Mouse (Mus musculus) liver, postnatal 0 days (tissue): ENCODE data around the gene Ruvbl2. TPM values are rescaled to one million over a fixed set of nuclear protein-coding genes. Genes with fewer than 3 reads are reported as not detected.

Source experiments
- ATAC-seq: fragments of 200-750 bp; cut with Nextera tagmentation; 2 replicates; pipeline ENCODE4 v1.8.0; 2017; ENCODE audit warnings: mild to moderate bottlenecking, moderate library complexity
- DNase-seq: peaks from one replicate; pipeline ENCODE4 v3.0.0-alpha.2; 2016
- H3K27ac ChIP-seq: fragments of 300-500 bp; sonication (generic); 2 replicates; pipeline ENCODE4 v1.5.1; 2014; ENCODE audit warnings: antibody characterized with exemption, moderate library complexity, mild to moderate bottlenecking, low read depth
- H3K27me3 ChIP-seq: fragments of 300-500 bp; sonication (generic); 2 replicates; pipeline ENCODE4 v1.6.1; 2014; ENCODE audit warnings: low read length, control low read depth, mixed read lengths; ENCODE audit not compliant: insufficient read depth
- H3K36me3 ChIP-seq: fragments of 300-500 bp; sonication (generic); replicated peaks from 2 replicates; pipeline ENCODE4 v1.6.1; 2014; ENCODE audit warnings: mild to moderate bottlenecking, control low read depth, low read length, moderate library complexity, mixed read lengths; ENCODE audit not compliant: insufficient read depth
- H3K4me1 ChIP-seq: fragments of 300-500 bp; sonication (generic); 2 replicates; pipeline ENCODE4 v1.6.1; 2014; ENCODE audit warnings: antibody characterized with exemption, mild to moderate bottlenecking, control low read depth; ENCODE audit not compliant: insufficient read depth
- H3K4me2 ChIP-seq: fragments of 300-500 bp; sonication (generic); 2 replicates; pipeline ENCODE4 v1.6.1; 2014; ENCODE audit warnings: low read depth, mild to moderate bottlenecking, low read length, moderate library complexity, mixed read lengths
- H3K4me3 ChIP-seq: fragments of 300-500 bp; sonication (generic); 2 replicates; pipeline ENCODE4 v1.5.1; 2014; ENCODE audit warnings: low read depth, low read length
- H3K9ac ChIP-seq: fragments of 300-500 bp; sonication (generic); replicated peaks from 2 replicates; pipeline ENCODE4 v1.6.1; 2014; ENCODE audit warnings: mild to moderate bottlenecking, moderate library complexity
- H3K9me3 ChIP-seq: fragments of 300-500 bp; sonication (generic); 2 replicates; pipeline ENCODE4 v1.6.1; 2016; ENCODE audit warnings: mild to moderate bottlenecking, control low read depth, low read length, mixed read lengths
- CTCF ChIP-seq: sonication (generic); IDR thresholded peaks from 2 replicates; pipeline ENCODE4 v1.5.1; 2016; ENCODE audit warnings: antibody characterized with exemption, low read depth
- EP300 ChIP-seq: IDR thresholded peaks from 2 replicates; pipeline ENCODE4 v1.6.1; 2016; ENCODE audit warnings: antibody characterized with exemption, low read depth, mild to moderate bottlenecking
- WGBS: fragments of 180-500 bp; shearing (Covaris S2); extraction: QIAGEN DNeasy Blood & Tissue Kit; methylation state at CpG from one replicate; pipeline ENCODE4 v1.1.7; 2014; ENCODE audit not compliant: insufficient replicate concordance; 5-methylcytosine and 5-hydroxymethylcytosine counted together
- polyA plus RNA-seq: library from polyadenylated mRNA; unstranded; fragments of >200 nt; fragmentation: Nextera tagmentation; extraction: Ambion mirVana; gene quantifications from 2 replicates; pipeline ENCODE4 v1.2.1, GENCODE M21; 2015

The Ruvbl2 gene
- polyA plus RNA-seq, 1 experiment from 2014 or later: 36.5 TPM

- Histone ChIP-seq H3K9ac (peak overlapping the region; percentile 77), H3K4me1 (peaks cover 34% of the 10 kb centered on the region), H3K4me2 (peak overlapping the region; percentile 79), H3K9me3 (no peaks in the 10 kb centered on the region), H3K4me3 (peak overlapping the region; percentile 68), H3K27ac (peak overlapping the region; percentile 98), H3K36me3 (peaks cover 31% of the 10 kb centered on the region), H3K27me3 (no peaks in the 10 kb centered on the region)
- peak; percentile 65 for DNase-seq
- WGBS: 29% methylated on average over 9 of the region's 10 CpGs
- peak; percentile 72 for TF ChIP-seq EP300
- TF ChIP-seq CTCF: no peak
- peak; percentile 35 for ATAC-seq
These were observed 19.5 kb upstream of the Ruvbl2 start for GRCm38 (mm10) chr7:45457204-45458060.

GRCm38 (mm10) chr7:45456721-45457203 lies 18.9 kb upstream of the Ruvbl2 start:
- ATAC-seq (no peak; the same call in none of the 2 replicates), DNase-seq (no peak)
- Histone ChIP-seq H3K4me3 (peak overlapping the region; percentile 68; the same call in 1 of the 2 replicates), H3K36me3 (peaks cover 30% of the 10 kb centered on the region), H3K9me3 (no peaks in the 10 kb centered on the region), H3K27me3 (no peaks in the 10 kb centered on the region), H3K4me1 (peaks cover 33% of the 10 kb centered on the region), H3K9ac (peak overlapping the region; percentile 28), H3K4me2 (peak overlapping the region; percentile 79), H3K27ac (peak overlapping the region; percentile 98)
- WGBS: 48% methylated on average over 9 of the region's 9 CpGs
- TF ChIP-seq EP300: no peak
- TF ChIP-seq CTCF: no peak

DNA sequence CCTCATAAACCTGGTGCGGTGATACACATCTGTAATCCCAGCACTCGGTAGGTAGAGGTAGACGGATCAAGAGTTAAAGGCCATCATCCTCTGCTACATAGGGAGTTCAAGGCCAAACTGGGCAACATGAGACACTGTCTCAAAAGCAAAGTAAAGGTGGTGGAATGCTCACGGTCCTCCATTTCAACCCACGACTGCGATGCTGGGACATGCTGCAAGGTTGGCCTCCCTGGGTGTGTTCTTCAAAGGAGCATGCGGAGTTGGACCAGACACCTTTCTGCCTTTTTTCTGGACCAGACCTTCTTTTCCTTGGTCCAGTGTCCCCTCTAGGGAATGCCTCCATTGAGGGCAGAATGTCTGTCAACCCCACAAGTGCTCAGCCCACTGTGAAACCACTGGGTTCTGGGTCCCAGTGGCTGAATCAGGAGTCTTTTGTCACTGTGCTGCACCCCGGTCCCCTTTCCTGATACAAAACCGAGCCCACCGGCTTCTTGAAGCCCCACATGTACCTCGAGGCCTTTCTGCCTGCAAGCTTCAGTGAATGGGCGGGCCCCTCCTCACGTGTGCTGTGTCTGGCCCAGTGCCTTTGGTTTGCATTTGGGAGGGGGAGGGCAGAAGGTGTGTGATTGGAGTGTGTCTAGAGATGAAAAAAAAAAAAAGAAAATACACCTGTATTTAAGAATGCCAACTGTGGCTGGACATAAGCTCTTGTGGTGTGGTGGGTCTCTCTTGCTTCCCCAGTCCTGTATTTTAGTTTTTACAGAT lies 18.2 kb upstream of the Ruvbl2 start:
- no peak for ATAC-seq
- Histone ChIP-seq H3K4me3 (no peak overlapping the region), H3K4me2 (peak overlapping the region; percentile 79; the same call in 1 of the 2 replicates), H3K27me3 (no peaks in the 10 kb centered on the region), H3K4me1 (peaks cover 28% of the 10 kb centered on the region), H3K36me3 (peaks cover 28% of the 10 kb centered on the region), H3K9ac (peak overlapping the region; percentile 28; the same call in 1 of the 2 replicates), H3K27ac (peak overlapping the region; percentile 98), H3K9me3 (no peaks in the 10 kb centered on the region)
- WGBS: 79% methylated on average over 13 of the region's 13 CpGs
- no peak for DNase-seq
- TF ChIP-seq CTCF: no peak
- TF ChIP-seq EP300: no peak

- Histone ChIP-seq H3K4me3 (no peak overlapping the region), H3K36me3 (peaks cover 28% of the 10 kb centered on the region), H3K9me3 (no peaks in the 10 kb centered on the region), H3K4me1 (peaks cover 18% of the 10 kb centered on the region), H3K9ac (no peak overlapping the region), H3K27ac (no peak overlapping the region), H3K27me3 (no peaks in the 10 kb centered on the region), H3K4me2 (no peak overlapping the region)
- TF ChIP-seq EP300 (no peak), CTCF (no peak)
- 89% methylated on average over 15 of the region's 15 CpGs for WGBS
- DNase-seq (no peak), ATAC-seq (no peak)
These were observed 17.1 kb upstream of the Ruvbl2 start for GRCm38 (mm10) chr7:45454971-45455370.

DNA sequence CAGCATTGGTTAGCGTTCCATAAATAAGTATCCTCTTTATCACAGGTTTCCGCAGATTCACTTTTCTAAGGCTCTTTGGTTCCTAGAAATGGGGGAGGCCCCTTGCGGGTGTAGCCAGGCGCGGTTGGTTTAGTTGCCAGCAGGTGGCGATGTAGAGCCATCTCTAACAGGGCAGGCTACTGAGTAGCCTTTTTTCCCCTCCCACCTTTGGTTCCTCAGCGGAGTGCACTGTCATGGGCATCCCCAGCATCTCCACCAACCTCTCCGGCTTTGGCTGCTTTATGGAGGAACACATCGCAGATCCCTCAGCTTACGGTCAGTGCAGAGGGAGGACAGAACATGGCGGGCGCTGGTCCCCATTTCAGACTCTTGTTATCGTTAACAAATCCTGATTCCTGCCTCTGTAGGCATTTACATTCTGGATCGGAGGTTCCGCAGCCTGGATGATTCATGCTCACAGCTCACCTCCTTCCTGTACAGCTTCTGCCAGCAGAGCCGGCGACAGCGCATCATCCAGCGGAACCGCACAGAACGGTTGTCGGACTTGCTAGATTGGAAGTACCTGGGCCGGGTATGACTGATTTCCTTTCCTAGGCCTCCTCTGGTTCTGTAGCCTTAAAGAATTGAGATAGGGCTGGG lies 13.6 kb upstream of the Ruvbl2 start:
- WGBS: 58% methylated on average over 23 of the region's 23 CpGs
- H3K9ac ChIP-seq: no peak overlapping the region
- no peak overlapping the region for H3K4me2 ChIP-seq
- ATAC-seq (peak; percentile 80), DNase-seq (peak; percentile 89)
- no peak overlapping the region for H3K4me3 ChIP-seq
- H3K27me3 ChIP-seq: no peaks in the 10 kb centered on the region
- H3K4me1 ChIP-seq: no peaks in the 10 kb centered on the region
- TF ChIP-seq CTCF (peak; percentile 96), EP300 (no peak)
- no peak overlapping the region for H3K27ac ChIP-seq
- no peaks in the 10 kb centered on the region for H3K9me3 ChIP-seq
- peaks cover 15% of the 10 kb centered on the region; the same call in 1 of the 2 replicates for H3K36me3 ChIP-seq
